Mouse (Mus musculus) embryo, embryonic 9.5 days (tissue): ENCODE measurements around the gene Atpif1.
A peak's percentile ranks its signal among the peaks of the same experiment; 100 is the strongest.
"Not testable (repeated sequence)": the region's sequence is repeated elsewhere in the genome, so short reads cannot be mapped to it uniquely, and the experiment has no call there.

Source experiments
- DNase-seq: peaks from one replicate; pipeline ENCODE4 v3.0.0-alpha.2; 2017; ENCODE audit errors: extremely low spot score

Atpif1 gene

GRCm38 (mm10) chr4:132532981-132533916 lies at the start of gene Atpif1:
TSS of gene Atpif1 (minus strand) at chr4:132533659.
- DNase-seq, result peak; percentile 91

GRCm38 (mm10) chr4:132574809-132575347 lies 41.4 kb upstream of the Atpif1 start:
- no peak for DNase-seq

- no peak for DNase-seq
Measured at GRCm38 (mm10) chr4:132573327-132573726, 39.9 kb upstream of the Atpif1 start.

GRCm38 (mm10) chr4:132571190-132571589 lies 37.7 kb upstream of the Atpif1 start:
- no peak for DNase-seq

- no peak for DNase-seq
Measured at GRCm38 (mm10) chr4:132569115-132569514, 35.7 kb upstream of the Atpif1 start.

GRCm38 (mm10) chr4:132567361-132567779 lies 33.9 kb upstream of the Atpif1 start:
- DNase-seq, result no peak

GRCm38 (mm10) chr4:132565089-132565747 lies 31.8 kb upstream of the Atpif1 start:
- no peak for DNase-seq

- DNase-seq, result no peak
Measured at GRCm38 (mm10) chr4:132563965-132564364, 30.5 kb upstream of the Atpif1 start, which contains the start of gene Ptafr. TSS of gene Ptafr (plus strand) at chr4:132564067.

- no peak for DNase-seq
Measured at GRCm38 (mm10) chr4:132563261-132563660, 29.8 kb upstream of the Atpif1 start.

- DNase-seq, result not testable (repeated sequence)
Measured at GRCm38 (mm10) chr4:132555550-132555949, 22.1 kb upstream of the Atpif1 start.

- DNase-seq, result no peak
Measured at GRCm38 (mm10) chr4:132554653-132555052, 21.2 kb upstream of the Atpif1 start.

GRCm38 (mm10) chr4:132554221-132554620 lies 20.8 kb upstream of the Atpif1 start:
- no peak for DNase-seq

- peak; percentile 56 for DNase-seq
Measured at GRCm38 (mm10) chr4:132545851-132546250, 12.4 kb upstream of the Atpif1 start.

- DNase-seq, result no peak
Measured at GRCm38 (mm10) chr4:132542724-132543123, 9.3 kb upstream of the Atpif1 start.

GRCm38 (mm10) chr4:132541413-132541812 lies 8.0 kb upstream of the Atpif1 start:
- no peak for DNase-seq

GRCm38 (mm10) chr4:132539481-132539880 lies 6.0 kb upstream of the Atpif1 start:
- DNase-seq, result no peak

- DNase-seq, result peak; percentile 89
Measured at GRCm38 (mm10) chr4:132535406-132536121, 2.1 kb upstream of the Atpif1 start, which contains the start of gene Dnajc8. TSS of gene Dnajc8 (plus strand) at chr4:132535550.

- DNase-seq, result no peak
Measured at GRCm38 (mm10) chr4:132532496-132532895, 963 bp downstream of the Atpif1 start.

GRCm38 (mm10) chr4:132530033-132530804 lies 3.2 kb downstream of the Atpif1 start:
- no peak for DNase-seq

- DNase-seq, result no peak
Measured at GRCm38 (mm10) chr4:132529344-132529743, 4.1 kb downstream of the Atpif1 start.
